Mouse (Mus musculus): ENCODE measurements around the gene Hist1h3g. TPM values are rescaled to one million over a fixed set of nuclear protein-coding genes. Genes with fewer than 3 reads are reported as not detected.
A peak's percentile ranks its signal among the peaks of the same experiment; 100 is the strongest.

Gene Hist1h3g
- total and polyA plus RNA-seq, 3 experiments, result 0.80 to 2.1 (median 0.94) TPM

DNA sequence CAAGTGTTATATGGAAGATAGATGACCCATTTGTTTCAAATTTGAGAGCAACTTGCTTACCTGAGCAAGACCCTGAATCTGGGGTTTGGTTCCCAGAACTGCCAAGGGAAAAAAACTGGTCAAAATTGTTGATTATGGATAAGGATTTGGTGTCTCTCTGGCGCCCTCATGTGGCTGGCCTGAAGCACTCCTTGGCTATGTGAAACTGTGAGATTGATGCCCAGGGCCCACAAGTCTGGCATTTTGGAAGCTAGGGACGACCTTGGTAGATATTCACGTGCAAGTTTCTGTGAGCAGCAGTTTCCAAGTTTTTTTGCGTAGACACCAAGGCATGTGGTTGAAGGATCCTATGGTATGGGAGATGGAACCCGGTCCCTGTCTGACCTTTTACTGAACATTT lies 10.6 kb upstream of the Hist1h3g start:
- TF ChIP-seq POLR2A (IDR thresholded peaks at IDR 0.05; ENCODE audit: insufficient read depth, low read depth, low read length) (no peak), CTCF (IDR thresholded peaks at IDR 0.05) (peak; percentile 97), EP300 (IDR thresholded peaks at IDR 0.05; ENCODE audit: insufficient read depth, low read depth, low read length) (0 out of 2 replicates have a peak, but pooled peaks have one; percentile 43)
- DNase-seq, result peak; percentile 68 to 81
- Histone ChIP-seq H3K27me3 (ENCODE audit: control insufficient read depth, insufficient read depth, low read length) (no peaks in the 10 kb centered on the region), H3K79me2 (replicated peaks; ENCODE audit: control insufficient read depth, insufficient read depth, low read length) (no peaks in the 10 kb centered on the region), H3K4me1 (ENCODE audit: control insufficient read depth, insufficient read depth, low read length) (no peaks in the 10 kb centered on the region; the same call in 1 of the 2 replicates), H3K4me3 (no peak overlapping the region), H3K27ac (no peak overlapping the region), H3K9ac (ENCODE audit: low read depth, low read length) (no peak overlapping the region), H3K36me3 (ENCODE audit: control insufficient read depth, insufficient read depth, low read length) (no peaks in the 10 kb centered on the region; the same call in 1 of the 2 replicates)
- WGBS, result 12% methylated on average over 5 of the region's 5 CpGs
- intact Hi-C loops (cut with DNase I), result loop anchor here (5.0 kb wide), 1 partner anchor 1497 kb away; no protein-coding TSS in a partner anchor

DNA sequence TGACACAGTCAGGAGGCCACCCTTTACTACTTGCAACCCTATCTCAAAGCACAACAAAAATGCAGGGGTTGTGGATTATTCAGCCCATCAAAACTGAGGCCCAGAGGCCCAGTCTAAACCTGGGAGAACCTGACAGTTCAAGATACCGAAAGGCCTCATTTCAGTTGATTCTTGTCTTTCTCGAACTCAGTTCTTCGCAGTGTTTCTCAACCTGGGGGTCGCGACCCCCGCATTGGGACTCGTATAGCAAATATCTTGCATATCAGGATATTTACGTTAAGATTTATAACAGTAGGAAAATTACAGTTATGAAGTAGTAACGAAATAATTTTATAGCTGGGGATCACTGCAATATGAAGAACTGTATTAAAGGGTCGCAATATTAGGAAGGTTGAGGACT lies 9.3 kb upstream of the Hist1h3g start:
- Histone ChIP-seq H3K4me3 (peak overlapping the region; percentile 26; the same call in 1 of the 2 replicates), H3K27me3 (ENCODE audit: control insufficient read depth, insufficient read depth, low read length) (no peaks in the 10 kb centered on the region), H3K9ac (ENCODE audit: low read depth, low read length) (no peak overlapping the region), H3K79me2 (replicated peaks; ENCODE audit: control insufficient read depth, insufficient read depth, low read length) (no peaks in the 10 kb centered on the region), H3K27ac (no peak overlapping the region), H3K36me3 (ENCODE audit: control insufficient read depth, insufficient read depth, low read length) (no peaks in the 10 kb centered on the region; the same call in 1 of the 2 replicates), H3K4me1 (ENCODE audit: control insufficient read depth, insufficient read depth, low read length) (no peaks in the 10 kb centered on the region; the same call in none of the 2 replicates)
- intact Hi-C loops (cut with DNase I), result loop anchor here (5.0 kb wide), 1 partner anchor 1499 kb away; no protein-coding TSS in a partner anchor
- DNase-seq, result no peak
- 8% methylated on average over 10 of the region's 10 CpGs for WGBS
- TF ChIP-seq CTCF (IDR thresholded peaks at IDR 0.05) (no peak), EP300 (IDR thresholded peaks at IDR 0.05; ENCODE audit: insufficient read depth, low read depth, low read length) (no peak), POLR2A (IDR thresholded peaks at IDR 0.05; ENCODE audit: insufficient read depth, low read depth, low read length) (no peak)

DNA sequence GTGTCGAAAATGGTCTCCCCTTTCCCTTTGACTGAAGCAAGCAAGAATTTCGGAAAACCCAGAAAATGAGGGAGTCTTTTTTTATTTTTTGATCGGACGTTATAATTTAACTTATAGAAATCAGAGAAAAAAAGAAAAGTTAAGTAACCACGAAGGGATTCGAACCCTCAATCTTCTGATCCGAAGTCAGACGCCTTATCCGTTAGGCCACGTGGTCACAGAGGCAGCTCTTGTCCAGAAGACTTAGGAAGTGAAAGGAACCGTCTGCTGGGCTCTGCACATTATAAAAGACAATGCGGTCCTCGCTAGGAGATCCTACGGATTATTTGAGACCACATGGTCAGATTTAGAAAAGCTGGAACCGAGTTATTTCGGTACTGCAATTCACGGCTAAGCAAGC lies 8.9 kb upstream of the Hist1h3g start:
- no peak overlapping the region for H3K27ac ChIP-seq
- peak; percentile 95 for TF ChIP-seq EP300 (IDR thresholded peaks at IDR 0.05; ENCODE audit: insufficient read depth, low read depth, low read length)
- TF ChIP-seq POLR2A (IDR thresholded peaks at IDR 0.05; ENCODE audit: insufficient read depth, low read depth, low read length), result no peak
- TF ChIP-seq CTCF (IDR thresholded peaks at IDR 0.05), result no peak
- intact Hi-C loops (cut with DNase I), result loop anchor here (5.0 kb wide), 1 partner anchor 1499 kb away; no protein-coding TSS in a partner anchor
- H3K9ac ChIP-seq (ENCODE audit: low read depth, low read length), result peak overlapping the region; percentile 66
- no peaks in the 10 kb centered on the region for H3K27me3 ChIP-seq (ENCODE audit: control insufficient read depth, insufficient read depth, low read length)
- H3K36me3 ChIP-seq (ENCODE audit: control insufficient read depth, insufficient read depth, low read length), result no peaks in the 10 kb centered on the region; the same call in 1 of the 2 replicates
- no peaks in the 10 kb centered on the region; the same call in none of the 2 replicates for H3K4me1 ChIP-seq (ENCODE audit: control insufficient read depth, insufficient read depth, low read length)
- 1% methylated on average over 17 of the region's 17 CpGs for WGBS
- H3K4me3 ChIP-seq, result peak overlapping the region; percentile 47
- DNase-seq, result peak; percentile 86 to 91
- H3K79me2 ChIP-seq (replicated peaks; ENCODE audit: control insufficient read depth, insufficient read depth, low read length), result no peaks in the 10 kb centered on the region

DNA sequence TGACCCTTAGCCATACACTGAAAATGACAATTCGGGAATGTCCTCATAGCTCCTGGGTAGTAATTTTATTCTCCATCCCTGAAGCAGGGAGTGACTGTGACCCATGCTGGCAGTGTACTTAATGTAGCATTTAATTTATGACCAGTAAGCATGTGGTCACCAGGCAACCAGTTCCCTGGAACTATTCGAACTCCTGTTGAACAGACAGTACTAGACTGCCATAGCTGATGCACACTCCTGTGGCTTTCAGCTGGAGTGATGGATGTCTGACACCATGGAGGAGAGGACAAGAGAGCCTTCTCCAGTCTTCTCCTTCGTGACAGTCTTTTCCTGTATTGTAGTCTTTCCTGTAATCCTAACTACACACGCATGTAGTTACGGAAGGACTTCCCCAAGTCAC lies 6.2 kb upstream of the Hist1h3g start:
- TF ChIP-seq POLR2A (IDR thresholded peaks at IDR 0.05; ENCODE audit: insufficient read depth, low read depth, low read length), result no peak
- TF ChIP-seq CTCF (IDR thresholded peaks at IDR 0.05), result no peak
- TF ChIP-seq EP300 (IDR thresholded peaks at IDR 0.05; ENCODE audit: insufficient read depth, low read depth, low read length), result no peak
- WGBS, result 77% methylated on average over 5 of the region's 5 CpGs
- peaks cover 4% of the 10 kb centered on the region for H3K4me1 ChIP-seq (ENCODE audit: control insufficient read depth, insufficient read depth, low read length)
- peak overlapping the region; percentile 97 for H3K27ac ChIP-seq
- no peaks in the 10 kb centered on the region for H3K27me3 ChIP-seq (ENCODE audit: control insufficient read depth, insufficient read depth, low read length)
- H3K9ac ChIP-seq (ENCODE audit: low read depth, low read length), result no peak overlapping the region
- no peaks in the 10 kb centered on the region for H3K79me2 ChIP-seq (replicated peaks; ENCODE audit: control insufficient read depth, insufficient read depth, low read length)
- H3K36me3 ChIP-seq (ENCODE audit: control insufficient read depth, insufficient read depth, low read length), result peaks cover 10% of the 10 kb centered on the region
- intact Hi-C loops (cut with DNase I), result loop anchor here (5.0 kb wide), 1 partner anchor 1502 kb away; no protein-coding TSS in a partner anchor
- H3K4me3 ChIP-seq, result no peak overlapping the region
- DNase-seq, result no peak

DNA sequence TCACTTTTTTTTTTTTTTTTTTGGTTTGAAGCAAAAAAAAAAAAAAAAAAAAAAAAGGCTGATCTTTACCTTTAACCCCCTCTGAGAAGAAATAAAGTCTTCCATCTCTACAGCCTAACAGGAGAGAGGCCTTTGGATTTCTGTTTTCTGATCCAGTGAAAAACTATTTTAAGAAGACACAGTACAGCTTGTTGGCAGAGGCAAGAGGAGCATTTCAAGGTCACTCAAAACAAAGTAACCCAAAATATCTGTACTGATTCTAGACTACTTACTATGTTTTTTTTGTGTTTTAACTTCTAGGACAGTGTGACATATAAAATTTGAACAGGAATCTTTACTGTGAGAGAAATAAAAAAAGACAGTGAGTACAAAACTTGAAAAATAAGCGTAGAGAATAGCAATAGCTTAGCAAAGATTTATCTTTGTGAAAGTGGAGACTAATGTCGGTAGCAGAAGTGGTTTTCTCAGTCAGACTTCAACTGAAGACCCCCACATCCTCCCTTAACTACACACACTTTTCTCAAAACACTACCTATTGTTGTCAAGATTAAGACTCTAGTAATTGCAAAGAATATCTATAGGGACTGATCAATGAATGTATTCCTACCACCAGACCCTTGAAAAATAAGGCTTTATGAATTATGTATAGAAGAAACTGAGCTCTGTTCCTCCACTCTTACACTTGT lies 5.6 kb upstream of the Hist1h3g start:
- H3K27ac ChIP-seq, result peak overlapping the region; percentile 97
- WGBS, result 24% methylated on average over 2 of the region's 2 CpGs

More for the DNA sequence above, 5.6 kb upstream of the Hist1h3g start:
- intact Hi-C loops (cut with DNase I), result loop anchor here (1.0 to 5.0 kb wide), 6 partner anchors 10 to 1502 kb away; partner anchors contain the start of genes Hist1h1e, Hist1h2be and Hist1h3f
- H3K79me2 ChIP-seq (replicated peaks; ENCODE audit: control insufficient read depth, insufficient read depth, low read length), result no peaks in the 10 kb centered on the region
- peaks cover 13% of the 10 kb centered on the region for H3K36me3 ChIP-seq (ENCODE audit: control insufficient read depth, insufficient read depth, low read length)
- no peaks in the 10 kb centered on the region for H3K27me3 ChIP-seq (ENCODE audit: control insufficient read depth, insufficient read depth, low read length)
- H3K9ac ChIP-seq (ENCODE audit: low read depth, low read length), result no peak overlapping the region
- DNase-seq, result no peak
- H3K4me3 ChIP-seq, result peak overlapping the region; percentile 86
- H3K4me1 ChIP-seq (ENCODE audit: control insufficient read depth, insufficient read depth, low read length), result peaks cover 4% of the 10 kb centered on the region
- no peak for TF ChIP-seq CTCF (IDR thresholded peaks at IDR 0.05)
- TF ChIP-seq POLR2A (IDR thresholded peaks at IDR 0.05; ENCODE audit: insufficient read depth, low read depth, low read length), result no peak
- no peak for TF ChIP-seq EP300 (IDR thresholded peaks at IDR 0.05; ENCODE audit: insufficient read depth, low read depth, low read length)
